In genomic region chr6:70872128-70872527, GRCm38 (mm10) we compare ENCODE assay signal across 8 mouse cellular contexts. TPM values are rescaled to one million over a fixed set of nuclear protein-coding genes. Genes with fewer than 3 reads are reported as not detected.
DNase-seq lines count a peak whose midpoint lies in the region; ATAC-seq and TF ChIP-seq lines count a peak whose summit lies in the region.

No protein-coding gene starts in this region.

- H3K4me2 ChIP-seq in hindbrain, embryonic 11.5 days (replicated peaks; ENCODE audit: low read depth, low read length), result no peak overlapping the region
- 0 out of 2 replicates have a peak overlapping the region, but pooled peaks have one; percentile 6 for H3K4me2 ChIP-seq in heart, embryonic 15.5 days

- H3K36me3 ChIP-seq in hindbrain, embryonic 11.5 days (ENCODE audit: control insufficient read depth, insufficient read depth, low read length), result no peaks in the 10 kb centered on the region
- H3K36me3 ChIP-seq in hindbrain, embryonic 10.5 days, result no peaks in the 10 kb centered on the region
- no peaks in the 10 kb centered on the region for H3K36me3 ChIP-seq in heart, embryonic 15.5 days

- no peaks in the 10 kb centered on the region for H3K27me3 ChIP-seq in hindbrain, embryonic 11.5 days (ENCODE audit: control insufficient read depth, insufficient read depth, low read length)
- no peaks in the 10 kb centered on the region for H3K27me3 ChIP-seq in hindbrain, embryonic 10.5 days (ENCODE audit: insufficient read depth, poor library complexity, severe bottlenecking)
- H3K27me3 ChIP-seq in cerebellum, adult 2 months (ENCODE audit: control insufficient read depth, insufficient read depth, low read length), result no peaks in the 10 kb centered on the region
- H3K27me3 ChIP-seq in heart, embryonic 15.5 days, result no peaks in the 10 kb centered on the region

- peak; percentile 76 for ATAC-seq in hindbrain, embryonic 11.5 days (ENCODE audit: low FRiP score)
- peak; percentile 76 for ATAC-seq in heart, embryonic 15.5 days (replicated peaks; ENCODE audit: insufficient number of reproducible peaks, insufficient read depth, low FRiP score, low read depth)

- no peak for TF ChIP-seq CTCF in cerebellum, adult 2 months (IDR thresholded peaks at IDR 0.05; ENCODE audit: borderline replicate concordance, insufficient read depth, low read depth, low read length)

- WGBS in hindbrain, embryonic 11.5 days, result 78% methylated on average over 10 of the region's 10 CpGs
- 90% methylated on average over 10 of the region's 10 CpGs for WGBS in hindbrain, embryonic 10.5 days
- WGBS in cerebellum, adult 2 months, result 19% methylated on average over 10 of the region's 10 CpGs
- WGBS in heart, embryonic 15.5 days, result 43% methylated on average over 10 of the region's 10 CpGs

- no peak for TF ChIP-seq POLR2A in cerebellum, adult 2 months (IDR thresholded peaks at IDR 0.05; ENCODE audit: borderline replicate concordance, insufficient read depth, low read length)

- no peak overlapping the region for H3K27ac ChIP-seq in hindbrain, embryonic 11.5 days (ENCODE audit: low read depth, low read length)
- no peak overlapping the region for H3K27ac ChIP-seq in hindbrain, embryonic 10.5 days
- H3K27ac ChIP-seq in cerebellum, adult 2 months (ENCODE audit: insufficient read depth, low read length), result peak overlapping the region; percentile 23; the same call in 1 of the 2 replicates
- no peak overlapping the region for H3K27ac ChIP-seq in heart, embryonic 15.5 days

- H3K4me3 ChIP-seq in hindbrain, embryonic 11.5 days (ENCODE audit: low read depth, low read length), result no peak overlapping the region
- no peak overlapping the region for H3K4me3 ChIP-seq in hindbrain, embryonic 10.5 days
- H3K4me3 ChIP-seq in cerebellum, adult 2 months (replicated peaks; ENCODE audit: insufficient read depth, low read depth, low read length), result no peak overlapping the region
- H3K4me3 ChIP-seq in heart, embryonic 15.5 days, result no peak overlapping the region

- no peak overlapping the region for H3K9ac ChIP-seq in hindbrain, embryonic 11.5 days (ENCODE audit: low read depth, low read length)
- no peak overlapping the region for H3K9ac ChIP-seq in heart, embryonic 15.5 days

- DNase-seq in hindbrain, embryonic 11.5 days (ENCODE audit: low spot score), result peak; percentile 27
- no peak for DNase-seq in hindbrain, embryonic 10.5 days (ENCODE audit: low spot score)
- peak; percentile 85 for DNase-seq in CD4-positive, CD25-positive, alpha-beta regulatory T cell, adult 2 months (ENCODE audit: low read depth, low spot score)
- peak; percentile 64 to 93 for DNase-seq in cerebellum, adult 2 months
- peak; percentile 53 to 74 for DNase-seq in left cerebral cortex, adult 9 months (ENCODE audit: low spot score in 2 of 2)
- DNase-seq in right cerebral cortex, adult 2 months (ENCODE audit: low spot score in 2 of 2), result peak; percentile 63 to 67
- DNase-seq in testis, postnatal 10 days (ENCODE audit: low spot score), result no peak

- H3K9me3 ChIP-seq in hindbrain, embryonic 11.5 days (ENCODE audit: control insufficient read depth, low read length), result no peaks in the 10 kb centered on the region
- H3K9me3 ChIP-seq in hindbrain, embryonic 10.5 days, result no peaks in the 10 kb centered on the region
- no peaks in the 10 kb centered on the region for H3K9me3 ChIP-seq in heart, embryonic 15.5 days (replicated peaks)

- no peaks in the 10 kb centered on the region for H3K4me1 ChIP-seq in hindbrain, embryonic 11.5 days (replicated peaks; ENCODE audit: control insufficient read depth, insufficient read depth, low read length)
- 0 out of 2 replicates have a peak, but pooled peaks cover 10% of the 10 kb centered on the region for H3K4me1 ChIP-seq in hindbrain, embryonic 10.5 days (replicated peaks)
- H3K4me1 ChIP-seq in cerebellum, adult 2 months (ENCODE audit: control insufficient read depth, insufficient read depth, low read length), result peaks cover 4% of the 10 kb centered on the region
- peaks cover 15% of the 10 kb centered on the region for H3K4me1 ChIP-seq in heart, embryonic 15.5 days (replicated peaks)

RNA-seq across cellular contexts. Expression of gene Eif2ak3, which starts 27.8 kb away (rescaled TPM):
- 10.5 and 12.4 TPM in 2 replicates for polyA plus RNA-seq in hindbrain, embryonic 11.5 days (2014; fragmentation: Nextera tagmentation; extraction: Ambion mirVana)
- polyA plus RNA-seq in hindbrain, embryonic 10.5 days (2016; fragmentation: Nextera tagmentation; extraction: Ambion mirVana), result 9.4 and 10.4 TPM in 2 replicates
- polyA plus RNA-seq in cerebellum, adult 2 months (2012; rRNA removed), result 24.0 and 26.7 TPM in 2 replicates
- 5.2 and 7.5 TPM in 2 replicates for polyA plus RNA-seq in heart, embryonic 15.5 days (2015; fragmentation: Nextera tagmentation; extraction: Ambion mirVana)

RNA-seq across cellular contexts. Expression of gene Tex37, which starts 46.6 kb away (rescaled TPM):
- polyA plus RNA-seq in hindbrain, embryonic 11.5 days (2014; fragmentation: Nextera tagmentation; extraction: Ambion mirVana), result not detected in 2 replicates
- not detected in 2 replicates for polyA plus RNA-seq in hindbrain, embryonic 10.5 days (2016; fragmentation: Nextera tagmentation; extraction: Ambion mirVana)
- not detected in 2 replicates for polyA plus RNA-seq in cerebellum, adult 2 months (2012; rRNA removed)
- not detected in 2 replicates for polyA plus RNA-seq in heart, embryonic 15.5 days (2015; fragmentation: Nextera tagmentation; extraction: Ambion mirVana)

Comparison
In these comparisons a context has a peak if more than half of its experiments do, and no peak if none do; other contexts are left out.
1. DNase-seq: peak in hindbrain, embryonic 11.5 days (single experiment), CD4-positive, CD25-positive, alpha-beta regulatory T cell, adult 2 months (single experiment), cerebellum, adult 2 months (2 of 2), left cerebral cortex, adult 9 months (2 of 2) and right cerebral cortex, adult 2 months (2 of 2); none in hindbrain, embryonic 10.5 days (single experiment) and testis, postnatal 10 days (single experiment).